Mouse (Mus musculus) liver, adult 2 months (tissue): ENCODE results near the gene Nans.

Source experiments
- CTCF ChIP-seq: fragments of 200-500 bp; IDR thresholded peaks from 2 replicates; pipeline ENCODE4 v1.5.1; 2011; ENCODE audit warnings: low read depth, low read length, control low read depth
- POLR2A ChIP-seq: fragments of 200-500 bp; IDR thresholded peaks from 2 replicates; pipeline ENCODE4 v1.6.1; 2011; ENCODE audit warnings: low read length, control low read depth; ENCODE audit not compliant: insufficient read depth; ENCODE audit errors: extremely low read depth

GRCm38 (mm10) chr4:46526226-46526625, 37.2 kb downstream of the Nans start:
- no peak for TF ChIP-seq CTCF
- TF ChIP-seq POLR2A, result no peak
